Mouse (Mus musculus): ENCODE data around the gene Pitpnb.

DNA sequence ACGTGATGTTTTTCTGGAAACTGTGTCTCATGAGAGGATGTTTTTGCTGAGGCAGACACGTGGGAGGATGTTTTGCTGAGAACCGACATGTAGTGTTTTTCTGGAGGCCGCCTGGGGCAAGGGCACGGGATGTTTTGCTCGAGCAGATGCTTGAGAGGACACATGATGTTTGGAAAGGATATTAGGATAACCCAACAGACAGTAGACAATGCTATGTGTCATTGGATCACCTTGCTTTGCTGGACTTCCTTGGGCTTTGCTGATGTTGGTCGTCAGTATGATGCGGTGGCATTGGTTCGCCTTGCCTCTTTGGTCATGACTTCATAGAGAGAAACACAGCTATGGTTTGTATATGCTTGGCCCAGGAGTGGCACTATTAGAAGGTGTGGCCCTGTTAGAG lies 16.7 kb upstream of the Pitpnb start:
- TF ChIP-seq CTCF (IDR thresholded peaks at IDR 0.05; ENCODE audit: borderline replicate concordance, insufficient read depth, low read depth, low read length) (no peak), POLR2A (IDR thresholded peaks at IDR 0.05; ENCODE audit: borderline replicate concordance, insufficient read depth, low read length) (no peak)
